Mouse (Mus musculus) cerebellum, postnatal 14 days (tissue): ENCODE data around the gene Ccdc194.

Experiments
- DNase-seq, 2 experiments: peaks; one replicate each; pipeline ENCODE4 v3.0.0; 2021; ENCODE audit warnings: mixed read lengths in 2 of 2

Gene Ccdc194

DNA sequence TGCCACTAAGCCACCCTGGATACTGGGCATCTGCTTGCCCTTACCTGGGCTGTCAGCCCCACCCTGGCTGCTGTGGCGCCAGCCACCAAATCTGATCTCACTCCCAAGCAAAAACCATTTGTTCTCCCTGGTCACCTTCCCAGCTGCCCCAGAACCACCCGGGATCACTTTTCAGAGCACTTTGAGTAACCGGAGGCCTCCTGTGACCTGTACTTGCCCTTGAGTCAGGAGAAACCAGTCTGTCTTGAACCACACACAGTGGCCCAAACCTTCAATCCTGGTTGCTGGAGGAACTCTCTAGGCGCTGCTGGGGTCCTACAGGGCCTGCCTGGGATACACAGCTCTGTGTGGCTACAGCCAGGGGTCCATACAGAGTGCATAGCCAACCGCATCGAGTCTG, 27.3 kb upstream of the Ccdc194 start:
- no peak for DNase-seq

DNA sequence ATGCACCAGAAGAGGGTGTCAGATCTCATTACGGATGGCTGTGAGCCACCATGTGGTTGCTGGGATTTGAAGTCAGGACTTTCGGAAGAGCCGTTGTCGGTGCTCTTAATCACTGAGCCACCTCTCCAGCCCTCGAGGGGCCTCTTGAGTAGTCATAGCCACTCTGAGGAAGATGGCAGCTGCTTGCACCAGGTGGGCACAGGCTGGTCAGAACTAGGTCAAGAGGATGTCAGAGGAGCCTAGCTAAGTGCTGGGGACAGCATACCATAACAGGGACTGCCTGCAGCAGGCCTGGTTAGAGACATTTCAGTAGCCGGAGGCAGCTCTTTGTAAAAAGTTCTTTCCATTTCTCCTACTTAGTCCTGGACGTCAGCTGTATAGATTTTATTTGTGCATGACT, 25.2 kb upstream of the Ccdc194 start:
- no peak for DNase-seq

DNA sequence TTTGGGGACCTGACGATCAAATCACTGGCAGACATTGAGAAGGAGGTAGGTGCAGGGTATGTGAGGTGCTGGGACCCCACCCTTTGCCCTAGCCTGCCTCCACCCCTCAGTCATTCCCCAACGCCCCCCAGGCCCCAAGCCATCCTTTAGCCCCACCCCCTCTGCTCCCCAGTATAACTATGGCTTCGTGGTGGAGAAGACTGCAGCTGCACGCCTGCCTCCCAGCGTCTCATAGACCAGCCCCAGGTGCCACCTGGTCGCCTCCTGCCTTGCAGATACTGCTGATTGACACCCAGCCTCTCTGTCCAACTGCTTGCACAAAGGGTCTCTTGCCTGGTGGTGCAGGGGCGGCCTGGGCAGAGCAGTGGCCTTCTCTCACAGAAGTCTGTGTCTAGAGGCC, 22.1 kb upstream of the Ccdc194 start:
- DNase-seq, result no peak

- no peak for DNase-seq
These were observed 19.5 kb upstream of the Ccdc194 start for GRCm38 (mm10) chr8:71545053-71545452.

DNA sequence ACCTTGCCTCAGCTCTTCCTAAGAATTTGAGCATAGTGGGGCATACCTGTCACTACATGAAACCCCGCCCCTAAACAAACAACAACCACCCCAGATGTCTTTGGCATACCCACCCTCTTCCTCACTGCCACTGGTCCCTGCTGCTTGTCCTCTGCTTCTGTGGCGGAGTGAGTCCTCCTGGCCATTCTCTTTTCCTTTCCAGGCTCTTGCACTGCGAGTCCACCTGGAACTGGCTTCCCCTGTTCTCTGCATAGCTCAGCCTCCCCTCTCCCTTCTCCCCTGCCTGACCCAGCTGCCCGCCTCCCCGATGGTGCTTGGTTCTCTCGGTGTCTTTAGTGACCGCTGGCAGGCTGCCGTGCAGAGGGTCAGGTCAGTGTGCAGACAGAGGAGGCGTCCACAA, 18.2 kb upstream of the Ccdc194 start:
- DNase-seq, result no peak

DNA sequence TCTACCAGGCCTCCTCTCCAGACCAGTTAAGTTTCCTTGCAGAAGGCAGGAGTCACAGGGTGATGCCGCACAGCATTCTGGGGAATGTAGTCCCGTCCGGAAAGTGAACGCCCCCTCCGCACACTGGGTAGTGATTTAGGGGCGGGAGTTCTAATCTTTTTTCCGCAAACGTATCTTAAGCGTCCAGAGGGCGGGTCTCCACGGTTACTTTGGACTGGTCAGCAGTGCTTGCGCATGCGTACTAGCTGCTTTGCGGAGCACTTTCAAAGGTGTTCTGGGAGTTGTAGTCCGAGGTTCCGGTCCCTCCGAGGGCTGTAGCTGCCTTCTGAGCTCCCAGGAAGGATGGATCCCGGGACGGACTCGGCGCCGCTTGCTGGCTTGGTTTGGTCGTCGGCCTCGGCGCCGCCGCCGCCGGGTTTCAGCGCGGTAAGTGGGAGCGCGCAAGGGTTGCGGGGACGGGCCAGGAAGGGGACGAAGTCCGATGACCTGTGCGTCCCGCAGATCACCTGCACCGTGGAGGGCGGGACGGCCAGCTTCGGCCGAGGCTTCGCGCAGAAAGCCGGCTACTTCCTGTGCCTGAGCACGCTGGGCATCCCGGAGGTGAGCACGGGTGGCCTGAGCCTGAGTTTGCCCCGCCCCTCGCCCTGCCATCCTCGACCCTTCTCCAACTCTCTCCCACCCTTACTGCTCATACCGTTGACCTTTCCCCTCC, 17.3 kb upstream of the Ccdc194 start, which contains the start of gene Mvb12a:
TSS of gene Mvb12a (plus strand) at position 291 of the 712 bp plus-strand sequence.
- DNase-seq, result peak; percentile 96 to 97

- DNase-seq, result no peak
These were observed 11.7 kb upstream of the Ccdc194 start, which contains the start of gene Bst2 for GRCm38 (mm10) chr8:71537028-71537867. Gene Bst2, minus strand, starts transcription at chr8:71537456.

DNA sequence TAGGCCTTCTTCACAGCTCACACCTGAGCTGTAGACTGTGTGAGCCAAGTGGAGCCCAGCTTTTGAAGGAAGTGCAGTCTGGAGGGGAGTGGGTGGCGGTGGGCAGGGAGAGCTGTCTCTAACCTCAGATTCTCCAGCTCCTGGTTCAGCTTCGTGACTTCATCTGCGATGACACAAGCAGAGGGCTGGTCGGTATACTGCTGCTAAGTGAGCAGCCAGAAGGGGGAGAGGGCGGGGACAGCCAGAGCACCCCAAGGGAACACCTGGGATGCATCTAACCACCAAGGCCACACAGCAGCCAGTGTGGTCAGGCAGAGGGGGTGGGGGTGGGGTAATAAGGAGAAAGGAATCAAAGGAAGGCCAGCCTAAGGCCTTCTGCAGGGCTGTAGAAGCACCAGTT, 10.2 kb upstream of the Ccdc194 start:
- no peak for DNase-seq

GRCm38 (mm10) chr8:71534263-71534810, 8.8 kb upstream of the Ccdc194 start:
- DNase-seq, result no peak

DNA sequence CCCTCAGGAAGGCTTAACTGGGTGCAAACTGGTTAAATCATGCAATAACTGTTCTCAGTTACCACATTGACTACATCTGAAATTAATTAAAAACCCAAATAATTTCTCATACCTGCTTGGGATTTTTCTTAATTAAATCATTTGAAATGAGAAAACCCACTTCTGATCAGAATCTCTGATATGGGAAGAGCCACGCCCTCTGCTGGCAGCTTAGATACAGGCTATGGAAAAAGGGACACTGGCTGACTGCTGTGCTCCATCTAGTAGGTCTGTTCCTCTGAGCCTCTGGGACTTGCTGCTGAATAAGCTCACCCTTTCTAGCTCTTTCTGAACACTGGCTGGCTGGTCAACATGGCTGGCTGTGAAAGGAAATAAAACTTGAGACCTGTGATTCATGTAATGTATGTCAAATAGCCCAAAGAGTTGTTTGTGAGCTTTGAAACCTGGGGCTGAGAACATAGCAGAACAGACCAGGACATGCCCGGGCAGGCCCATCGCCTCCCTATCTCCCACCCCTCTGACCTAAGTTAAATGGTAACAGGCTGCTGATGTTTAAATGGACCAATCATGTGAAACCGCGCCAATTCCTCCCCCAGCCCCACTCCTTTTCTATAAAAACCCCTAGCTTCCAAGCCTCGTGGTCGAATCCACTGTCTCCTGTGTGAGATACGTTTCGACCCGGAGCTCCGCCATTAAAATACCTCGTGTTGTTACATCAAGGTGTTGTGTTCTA, 5.4 kb upstream of the Ccdc194 start:
- peak; percentile 64 to 73 for DNase-seq

DNA sequence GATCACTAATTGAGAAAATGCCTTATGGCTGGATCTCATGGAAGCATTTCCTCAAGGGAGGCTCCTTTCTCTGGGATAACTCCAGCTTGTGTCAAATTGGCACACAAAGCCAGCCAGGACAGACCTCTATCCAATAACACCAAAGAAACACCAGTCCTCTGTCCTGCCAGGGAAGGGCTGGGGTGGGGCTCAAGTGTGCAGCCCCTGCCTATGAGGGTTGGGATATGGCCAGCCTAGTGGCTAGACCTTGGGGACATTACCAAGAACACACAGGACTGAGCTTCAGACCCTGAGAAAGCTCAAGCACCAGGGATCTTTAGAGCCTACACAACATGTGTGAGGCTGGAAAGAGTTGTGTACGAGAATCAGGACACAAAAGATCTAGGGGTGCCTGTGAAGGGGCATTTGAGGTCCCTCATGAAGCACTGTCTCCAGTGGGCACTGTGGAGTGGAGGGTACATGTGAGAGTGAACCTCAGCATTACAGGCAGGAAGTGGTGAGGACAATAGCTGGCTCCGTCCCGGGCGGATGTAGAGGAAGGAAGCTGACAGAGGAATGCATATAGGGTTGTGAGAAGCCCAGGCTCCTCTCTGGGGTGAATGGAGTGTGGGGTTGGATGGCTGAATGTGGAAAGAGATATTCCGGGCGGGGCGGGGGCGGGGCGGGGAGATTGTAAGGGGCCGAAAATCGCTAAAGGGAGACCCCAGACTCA, 3.0 kb upstream of the Ccdc194 start:
- no peak for DNase-seq

- no peak for DNase-seq
These were observed 1.8 kb upstream of the Ccdc194 start for GRCm38 (mm10) chr8:71527162-71527870.

- no peak for DNase-seq
These were observed 761 bp upstream of the Ccdc194 start for GRCm38 (mm10) chr8:71526272-71526671.

DNA sequence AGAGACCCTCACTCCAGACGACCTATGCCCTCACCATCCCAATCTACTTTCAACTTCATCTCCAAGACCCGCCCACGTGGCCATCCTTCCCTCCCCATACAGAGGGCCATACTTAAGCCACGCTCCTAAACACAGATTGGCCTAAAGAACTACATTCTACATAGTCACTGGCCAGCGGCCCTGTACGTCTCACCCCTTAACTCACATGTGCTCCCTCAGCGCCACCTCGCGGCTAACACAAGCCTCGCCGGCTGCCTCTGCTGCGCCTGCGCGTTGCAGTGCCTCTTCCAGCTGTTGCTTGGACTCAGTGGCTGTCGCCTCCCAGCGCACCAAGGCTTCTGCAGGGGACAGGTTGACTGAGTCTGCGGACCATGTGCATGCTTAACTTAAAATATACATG, 3.9 kb downstream of the Ccdc194 start:
- DNase-seq, result peak; percentile 93 to 97

GRCm38 (mm10) chr8:71519037-71519825, 6.3 kb downstream of the Ccdc194 start:
- DNase-seq, result peak; percentile 64 to 79

- no peak for DNase-seq
These were observed 8.7 kb downstream of the Ccdc194 start for GRCm38 (mm10) chr8:71516786-71517185.

DNA sequence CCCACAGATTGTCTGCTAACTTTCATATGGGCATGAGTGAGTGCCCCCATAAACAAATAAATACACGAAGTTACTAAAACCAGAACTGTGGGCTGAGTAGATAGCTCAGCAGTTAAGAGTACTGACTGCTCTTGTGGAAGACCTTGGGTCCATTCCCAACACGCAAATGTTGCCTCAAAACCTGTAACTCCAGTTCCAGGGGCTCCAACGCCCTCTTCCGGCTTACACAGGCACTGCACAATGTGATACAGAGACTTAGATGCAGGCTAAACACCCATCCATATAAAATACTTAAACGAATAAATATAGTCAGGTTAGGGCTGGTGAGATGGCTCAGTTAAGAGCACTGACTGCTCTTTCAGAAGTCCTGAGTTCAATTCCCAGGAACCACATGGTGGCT, 10.5 kb downstream of the Ccdc194 start:
- no peak for DNase-seq

- DNase-seq, result no peak
These were observed 12.3 kb downstream of the Ccdc194 start for GRCm38 (mm10) chr8:71513018-71513754.

GRCm38 (mm10) chr8:71511644-71512043, 13.9 kb downstream of the Ccdc194 start, which contains the start of gene Plvap:
Gene Plvap, minus strand, starts transcription at chr8:71511752.
- no peak for DNase-seq

DNA sequence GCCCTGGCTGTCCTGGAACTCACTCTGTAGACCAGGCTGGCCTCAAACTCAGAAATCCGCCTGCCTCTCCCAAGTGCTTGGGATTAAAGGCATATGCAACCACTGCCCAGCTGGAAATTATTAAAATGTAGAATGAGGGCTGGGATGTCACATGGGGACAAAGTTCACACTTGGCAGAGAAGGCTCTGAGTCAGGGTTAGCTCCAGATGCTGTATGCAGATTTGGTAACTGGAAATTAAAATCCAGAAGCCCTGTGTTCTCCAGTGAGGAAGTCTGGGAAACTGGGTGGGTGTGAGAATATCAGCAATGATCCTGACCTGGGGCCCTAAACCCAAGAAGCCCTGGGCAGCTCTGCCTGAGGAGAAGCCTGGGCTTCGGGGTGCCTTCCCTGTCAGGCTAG, 16.2 kb downstream of the Ccdc194 start:
- DNase-seq, result no peak
